Mouse (Mus musculus) lung, postnatal 0 days (tissue): ENCODE measurements around the gene Dcun1d3.

ENCODE experiments used
- CTCF ChIP-seq: IDR thresholded peaks from 2 replicates; pipeline ENCODE4 v1.5.1; 2016; ENCODE audit warnings: antibody characterized with exemption, mild to moderate bottlenecking
- EP300 ChIP-seq: IDR thresholded peaks from 2 replicates; pipeline ENCODE4 v1.6.1; 2016; ENCODE audit warnings: antibody characterized with exemption, mild to moderate bottlenecking, control low read depth

DNA sequence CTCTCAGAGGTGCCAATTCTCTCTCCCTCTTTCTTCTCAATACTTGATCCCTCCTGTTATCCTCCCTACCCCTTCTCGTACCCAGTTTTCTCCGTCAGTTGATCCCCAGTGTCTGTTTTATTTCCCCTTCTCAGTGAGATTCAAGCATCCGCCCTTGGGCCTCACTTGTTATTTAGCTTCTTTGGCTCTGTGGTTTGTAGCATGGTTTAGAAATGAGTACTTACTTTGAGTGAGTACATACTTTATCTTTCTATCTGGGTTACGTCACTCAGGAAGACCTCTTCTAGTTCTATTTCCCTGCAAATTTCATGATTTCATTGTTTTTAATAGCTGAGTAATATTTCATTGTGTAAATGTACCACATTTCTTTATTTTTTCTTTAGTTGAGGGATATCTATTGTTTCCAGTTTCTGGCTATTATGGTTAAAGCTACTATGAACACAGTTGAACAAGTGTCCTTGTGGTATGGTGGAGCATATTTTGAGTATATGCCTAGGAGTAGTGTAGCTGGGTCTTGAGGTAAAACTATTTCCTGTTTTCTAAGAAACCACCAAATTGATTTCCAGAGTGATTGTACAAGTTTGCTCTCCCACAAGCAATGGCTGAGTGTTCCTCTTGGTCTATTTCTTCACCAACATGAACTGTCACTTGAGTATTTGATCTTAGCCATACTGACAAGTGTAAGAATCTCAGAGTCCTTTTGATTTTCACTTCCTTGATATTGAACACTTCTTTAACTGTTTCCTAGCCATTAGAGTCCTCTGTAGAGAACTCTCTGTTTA lies 59.9 kb downstream of the Dcun1d3 start:
- TF ChIP-seq EP300 (no peak), CTCF (no peak)
